Mouse (Mus musculus): ENCODE measurements around the gene Ramp1. TPM values are rescaled to one million over a fixed set of nuclear protein-coding genes. Genes with fewer than 3 reads are reported as not detected.

Ramp1 gene
- polyA plus RNA-seq, 1 experiment from 2014 or later: 0.47 TPM

GRCm38 (mm10) chr1:91187786-91188640 lies 8.4 kb downstream of the Ramp1 start:
- no peak overlapping the region for H3K27ac ChIP-seq (replicated peaks; ENCODE audit: low read depth, low read length)
- H3K4me1 ChIP-seq (ENCODE audit: control insufficient read depth, insufficient read depth, low read length): no peaks in the 10 kb centered on the region
- H3K4me3 ChIP-seq (ENCODE audit: low read depth, low read length): no peak overlapping the region
- DNase-seq (ENCODE audit: low spot score): no peak
- no peak for ATAC-seq (ENCODE audit: insufficient number of reproducible peaks, low FRiP score, low TSS enrichment, low read depth)
- H3K9ac ChIP-seq (ENCODE audit: low read length): no peak overlapping the region
- no peaks in the 10 kb centered on the region for H3K27me3 ChIP-seq (ENCODE audit: control insufficient read depth, insufficient read depth, low read length)
- H3K9me3 ChIP-seq (ENCODE audit: control insufficient read depth, low read length): no peaks in the 10 kb centered on the region
- WGBS: 84% methylated on average over 7 of the region's 7 CpGs
- no peak overlapping the region for H3K4me2 ChIP-seq (ENCODE audit: low read depth, severe bottlenecking)
- H3K36me3 ChIP-seq (ENCODE audit: control insufficient read depth, insufficient read depth, low read length): no peaks in the 10 kb centered on the region

DNA sequence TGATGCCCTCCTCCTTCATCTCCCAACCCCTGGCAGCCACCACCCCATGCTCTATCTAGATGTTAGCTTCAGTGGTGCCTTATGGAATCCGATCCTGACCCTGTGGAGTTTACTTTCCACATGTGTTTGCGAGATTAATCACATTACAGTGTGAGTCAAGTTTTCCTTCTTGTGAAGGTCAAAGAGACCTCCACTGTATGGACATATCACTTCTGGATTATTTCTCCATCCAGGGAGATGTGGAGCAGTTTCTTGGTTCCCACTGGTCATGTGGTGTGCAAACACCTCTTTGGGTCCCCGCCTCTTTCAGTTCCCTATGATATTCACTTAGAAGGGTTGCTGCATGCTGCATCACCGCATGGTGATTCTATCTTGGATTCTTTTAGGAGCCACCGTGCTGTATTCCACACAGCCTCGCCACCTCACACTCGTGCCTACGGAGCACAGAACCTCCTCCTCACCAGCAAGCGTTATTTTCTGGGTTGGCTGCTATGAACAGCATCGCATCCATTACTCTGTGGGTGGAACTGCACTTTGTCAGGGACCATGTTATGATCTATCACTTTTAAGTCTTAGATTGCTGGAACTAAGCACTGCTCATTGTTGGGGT lies 9.3 kb downstream of the Ramp1 start:
- WGBS: 92% methylated on average over 10 of the region's 10 CpGs
- H3K27ac ChIP-seq (replicated peaks; ENCODE audit: low read depth, low read length): no peak overlapping the region
- ATAC-seq (ENCODE audit: insufficient number of reproducible peaks, low FRiP score, low TSS enrichment, low read depth): no peak

GRCm38 (mm10) chr1:91192184-91192583 lies 12.6 kb downstream of the Ramp1 start:
- H3K4me3 ChIP-seq (ENCODE audit: low read depth, low read length): no peak overlapping the region
- H3K36me3 ChIP-seq (ENCODE audit: control insufficient read depth, insufficient read depth, low read length): no peaks in the 10 kb centered on the region
- no peak overlapping the region for H3K27ac ChIP-seq (replicated peaks; ENCODE audit: low read depth, low read length)
- ATAC-seq (ENCODE audit: insufficient number of reproducible peaks, low FRiP score, low TSS enrichment, low read depth) (no peak), DNase-seq (ENCODE audit: low spot score) (no peak)
- 69% methylated on average over 8 of the region's 8 CpGs for WGBS
- no peaks in the 10 kb centered on the region for H3K9me3 ChIP-seq (ENCODE audit: control insufficient read depth, low read length)
- no peaks in the 10 kb centered on the region for H3K4me1 ChIP-seq (ENCODE audit: control insufficient read depth, insufficient read depth, low read length)
- H3K4me2 ChIP-seq (ENCODE audit: low read depth, severe bottlenecking): no peak overlapping the region
- no peak overlapping the region for H3K9ac ChIP-seq (ENCODE audit: low read length)
- no peaks in the 10 kb centered on the region for H3K27me3 ChIP-seq (ENCODE audit: control insufficient read depth, insufficient read depth, low read length)

More for the DNA sequence above, 9.3 kb downstream of the Ramp1 start:
- Histone ChIP-seq H3K9me3 (ENCODE audit: control insufficient read depth, low read length) (no peaks in the 10 kb centered on the region), H3K4me3 (ENCODE audit: low read depth, low read length) (no peak overlapping the region), H3K4me1 (ENCODE audit: control insufficient read depth, insufficient read depth, low read length) (no peaks in the 10 kb centered on the region), H3K9ac (ENCODE audit: low read length) (no peak overlapping the region), H3K36me3 (ENCODE audit: control insufficient read depth, insufficient read depth, low read length) (no peaks in the 10 kb centered on the region), H3K27me3 (ENCODE audit: control insufficient read depth, insufficient read depth, low read length) (no peaks in the 10 kb centered on the region), H3K4me2 (ENCODE audit: low read depth, severe bottlenecking) (no peak overlapping the region)
- DNase-seq (ENCODE audit: low spot score): no peak

- H3K4me3 ChIP-seq (ENCODE audit: low read depth, low read length): no peak overlapping the region
- no peaks in the 10 kb centered on the region for H3K36me3 ChIP-seq (ENCODE audit: control insufficient read depth, insufficient read depth, low read length)
- whole genome bisulfite sequencing: 73% methylated on average over 4 of the region's 4 CpGs
- ATAC-seq (ENCODE audit: insufficient number of reproducible peaks, low FRiP score, low TSS enrichment, low read depth) (no peak), DNase-seq (ENCODE audit: low spot score) (no peak)
- H3K27ac ChIP-seq (replicated peaks; ENCODE audit: low read depth, low read length): no peak overlapping the region
- no peaks in the 10 kb centered on the region for H3K9me3 ChIP-seq (ENCODE audit: control insufficient read depth, low read length)
- H3K9ac ChIP-seq (ENCODE audit: low read length): no peak overlapping the region
- H3K27me3 ChIP-seq (ENCODE audit: control insufficient read depth, insufficient read depth, low read length): no peaks in the 10 kb centered on the region
- H3K4me1 ChIP-seq (ENCODE audit: control insufficient read depth, insufficient read depth, low read length): no peaks in the 10 kb centered on the region
- H3K4me2 ChIP-seq (ENCODE audit: low read depth, severe bottlenecking): no peak overlapping the region
Measured at GRCm38 (mm10) chr1:91193242-91193641, 13.6 kb downstream of the Ramp1 start.

GRCm38 (mm10) chr1:91193680-91194079 lies 14.1 kb downstream of the Ramp1 start:
- Histone ChIP-seq H3K4me3 (ENCODE audit: low read depth, low read length) (no peak overlapping the region), H3K36me3 (ENCODE audit: control insufficient read depth, insufficient read depth, low read length) (no peaks in the 10 kb centered on the region), H3K9me3 (ENCODE audit: control insufficient read depth, low read length) (no peaks in the 10 kb centered on the region), H3K9ac (ENCODE audit: low read length) (no peak overlapping the region), H3K27ac (replicated peaks; ENCODE audit: low read depth, low read length) (no peak overlapping the region), H3K4me2 (ENCODE audit: low read depth, severe bottlenecking) (no peak overlapping the region), H3K4me1 (ENCODE audit: control insufficient read depth, insufficient read depth, low read length) (no peaks in the 10 kb centered on the region), H3K27me3 (ENCODE audit: control insufficient read depth, insufficient read depth, low read length) (no peaks in the 10 kb centered on the region)
- ATAC-seq (ENCODE audit: insufficient number of reproducible peaks, low FRiP score, low TSS enrichment, low read depth): no peak
- no peak for DNase-seq (ENCODE audit: low spot score)
- WGBS: 88% methylated on average over 4 of the region's 4 CpGs

GRCm38 (mm10) chr1:91199793-91200192 lies 20.2 kb downstream of the Ramp1 start:
- Histone ChIP-seq H3K4me2 (ENCODE audit: low read depth, severe bottlenecking) (no peak overlapping the region), H3K9ac (ENCODE audit: low read length) (no peak overlapping the region), H3K27ac (replicated peaks; ENCODE audit: low read depth, low read length) (no peak overlapping the region), H3K27me3 (ENCODE audit: control insufficient read depth, insufficient read depth, low read length) (no peaks in the 10 kb centered on the region), H3K4me1 (ENCODE audit: control insufficient read depth, insufficient read depth, low read length) (no peaks in the 10 kb centered on the region), H3K36me3 (ENCODE audit: control insufficient read depth, insufficient read depth, low read length) (no peaks in the 10 kb centered on the region), H3K4me3 (ENCODE audit: low read depth, low read length) (no peak overlapping the region), H3K9me3 (ENCODE audit: control insufficient read depth, low read length) (no peaks in the 10 kb centered on the region)
- ATAC-seq (ENCODE audit: insufficient number of reproducible peaks, low FRiP score, low TSS enrichment, low read depth): no peak
- no peak for DNase-seq (ENCODE audit: low spot score)
- WGBS: 77% methylated on average over 10 of the region's 10 CpGs

DNA sequence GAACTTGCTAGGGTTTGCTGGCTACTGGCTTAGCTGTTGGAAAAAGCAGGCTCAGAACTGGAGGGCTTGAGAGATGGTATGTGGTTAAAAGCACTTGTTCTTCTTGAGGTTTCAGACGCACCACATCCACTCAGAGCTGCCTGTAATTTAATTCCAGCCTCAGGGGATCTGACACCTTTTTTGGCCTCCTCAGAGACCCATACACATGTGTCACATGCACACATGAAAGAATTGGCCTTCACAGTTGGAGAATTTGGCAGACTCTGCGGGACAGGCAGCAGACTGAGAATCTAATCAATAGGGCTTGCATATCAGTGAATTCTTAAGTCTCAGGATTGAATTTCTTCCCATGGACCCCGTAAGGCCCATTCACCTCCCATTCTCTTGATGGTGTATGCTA lies 21.5 kb downstream of the Ramp1 start:
- Histone ChIP-seq H3K4me3 (ENCODE audit: low read depth, low read length) (no peak overlapping the region), H3K4me2 (ENCODE audit: low read depth, severe bottlenecking) (no peak overlapping the region), H3K9me3 (ENCODE audit: control insufficient read depth, low read length) (no peaks in the 10 kb centered on the region), H3K27ac (replicated peaks; ENCODE audit: low read depth, low read length) (no peak overlapping the region; the same call in 1 of the 2 replicates), H3K4me1 (ENCODE audit: control insufficient read depth, insufficient read depth, low read length) (no peaks in the 10 kb centered on the region), H3K36me3 (ENCODE audit: control insufficient read depth, insufficient read depth, low read length) (no peaks in the 10 kb centered on the region), H3K27me3 (ENCODE audit: control insufficient read depth, insufficient read depth, low read length) (no peaks in the 10 kb centered on the region), H3K9ac (ENCODE audit: low read length) (no peak overlapping the region)
- DNase-seq (ENCODE audit: low spot score) (no peak), ATAC-seq (ENCODE audit: insufficient number of reproducible peaks, low FRiP score, low TSS enrichment, low read depth) (no peak)
- 56% methylated on average over 3 of the region's 3 CpGs for WGBS

- no peak for DNase-seq (ENCODE audit: low spot score)
- no peak overlapping the region for H3K27ac ChIP-seq (replicated peaks; ENCODE audit: low read depth, low read length)
- no peak overlapping the region for H3K4me2 ChIP-seq (ENCODE audit: low read depth, severe bottlenecking)
- H3K4me1 ChIP-seq (ENCODE audit: control insufficient read depth, insufficient read depth, low read length): no peaks in the 10 kb centered on the region
- no peak overlapping the region for H3K4me3 ChIP-seq (ENCODE audit: low read depth, low read length)
- H3K9ac ChIP-seq (ENCODE audit: low read length): no peak overlapping the region
- H3K9me3 ChIP-seq (ENCODE audit: control insufficient read depth, low read length): no peaks in the 10 kb centered on the region
- no peak for ATAC-seq (ENCODE audit: insufficient number of reproducible peaks, low FRiP score, low TSS enrichment, low read depth)
- 87% methylated on average over 5 of the region's 5 CpGs for WGBS
- no peaks in the 10 kb centered on the region for H3K27me3 ChIP-seq (ENCODE audit: control insufficient read depth, insufficient read depth, low read length)
- no peaks in the 10 kb centered on the region for H3K36me3 ChIP-seq (ENCODE audit: control insufficient read depth, insufficient read depth, low read length)
Measured at GRCm38 (mm10) chr1:91204221-91204765, 24.7 kb downstream of the Ramp1 start.

Data from limb, embryonic 11.5 days (tissue).